Mouse (Mus musculus) adrenal gland, adult 8-10 months (tissue): ENCODE data around the gene Bcar3. TPM values are rescaled to one million over a fixed set of nuclear protein-coding genes. Genes with fewer than 3 reads are reported as not detected.

Experiments used
- microRNA-seq, 2 experiments: library from miRNA; unstranded; fragments of <30 nt; microRNA quantifications; one replicate each; pipeline ENCODE4 v1.2.0; 2022
- total RNA-seq, 4 experiments: library from RNA; stranded (reverse); gene quantifications; 2 replicates each; pipeline ENCODE4 v1.2.4; 2022

Bcar3 gene
- total RNA-seq, 4 experiments from 2014 or later: 64.1 to 91.3 (median 70.4) TPM

Small RNA genes lying within 50 kb of the gene (microRNA-seq; reads per million reads assigned to microRNA genes)
- gene Mir760 (54.7 to 65.5 reads per million in 2 experiments), gene Mir7657 (0 to 0.34 reads per million in 2 experiments)

Other genes starting within 250 kb of the Bcar3 start
- gene Abca4, start 249.7 kb upstream of the Bcar3 start, total RNA-seq: 10 to 100 TPM in 1 of 4 experiments, 1 to 10 TPM in 3; 1.3 to 14.0 (median 2.5) TPM
- gene Gclm, start 48.6 kb upstream of the Bcar3 start, total RNA-seq: 100 to 1,000 TPM in 2 of 4 experiments, 10 to 100 TPM in 2; 85.9 to 118 (median 100) TPM
- gene Dnttip2, start 19.7 kb upstream of the Bcar3 start, total RNA-seq: 10 to 100 TPM; 36.0 to 43.2 (median 38.6) TPM